Mouse (Mus musculus) liver, postnatal 0 days (tissue): ENCODE results near the gene Cmc1. TPM values are rescaled to one million over a fixed set of nuclear protein-coding genes. Genes with fewer than 3 reads are reported as not detected.

Source experiments
- ATAC-seq: fragments of 200-750 bp; cut with Nextera tagmentation; 2 replicates; pipeline ENCODE4 v1.8.0; 2017; ENCODE audit warnings: mild to moderate bottlenecking, moderate library complexity
- DNase-seq: peaks from one replicate; pipeline ENCODE4 v3.0.0-alpha.2; 2016
- H3K27ac ChIP-seq: fragments of 300-500 bp; sonication (generic); 2 replicates; pipeline ENCODE4 v1.5.1; 2014; ENCODE audit warnings: antibody characterized with exemption, moderate library complexity, mild to moderate bottlenecking, low read depth
- H3K27me3 ChIP-seq: fragments of 300-500 bp; sonication (generic); 2 replicates; pipeline ENCODE4 v1.6.1; 2014; ENCODE audit warnings: low read length, control low read depth, mixed read lengths; ENCODE audit not compliant: insufficient read depth
- H3K36me3 ChIP-seq: fragments of 300-500 bp; sonication (generic); replicated peaks from 2 replicates; pipeline ENCODE4 v1.6.1; 2014; ENCODE audit warnings: mild to moderate bottlenecking, control low read depth, low read length, moderate library complexity, mixed read lengths; ENCODE audit not compliant: insufficient read depth
- H3K4me1 ChIP-seq: fragments of 300-500 bp; sonication (generic); 2 replicates; pipeline ENCODE4 v1.6.1; 2014; ENCODE audit warnings: antibody characterized with exemption, mild to moderate bottlenecking, control low read depth; ENCODE audit not compliant: insufficient read depth
- H3K4me2 ChIP-seq: fragments of 300-500 bp; sonication (generic); 2 replicates; pipeline ENCODE4 v1.6.1; 2014; ENCODE audit warnings: low read depth, mild to moderate bottlenecking, low read length, moderate library complexity, mixed read lengths
- H3K4me3 ChIP-seq: fragments of 300-500 bp; sonication (generic); 2 replicates; pipeline ENCODE4 v1.5.1; 2014; ENCODE audit warnings: low read depth, low read length
- H3K9ac ChIP-seq: fragments of 300-500 bp; sonication (generic); replicated peaks from 2 replicates; pipeline ENCODE4 v1.6.1; 2014; ENCODE audit warnings: mild to moderate bottlenecking, moderate library complexity
- H3K9me3 ChIP-seq: fragments of 300-500 bp; sonication (generic); 2 replicates; pipeline ENCODE4 v1.6.1; 2016; ENCODE audit warnings: mild to moderate bottlenecking, control low read depth, low read length, mixed read lengths
- CTCF ChIP-seq: sonication (generic); IDR thresholded peaks from 2 replicates; pipeline ENCODE4 v1.5.1; 2016; ENCODE audit warnings: antibody characterized with exemption, low read depth
- EP300 ChIP-seq: IDR thresholded peaks from 2 replicates; pipeline ENCODE4 v1.6.1; 2016; ENCODE audit warnings: antibody characterized with exemption, low read depth, mild to moderate bottlenecking
- WGBS: fragments of 180-500 bp; shearing (Covaris S2); extraction: QIAGEN DNeasy Blood & Tissue Kit; methylation state at CpG from one replicate; pipeline ENCODE4 v1.1.7; 2014; ENCODE audit not compliant: insufficient replicate concordance; 5-methylcytosine and 5-hydroxymethylcytosine counted together
- polyA plus RNA-seq: library from polyadenylated mRNA; unstranded; fragments of >200 nt; fragmentation: Nextera tagmentation; extraction: Ambion mirVana; gene quantifications from 2 replicates; pipeline ENCODE4 v1.2.1, GENCODE M21; 2015

Gene Cmc1
- 40.0 and 47.1 TPM in 2 replicates for polyA plus RNA-seq

DNA sequence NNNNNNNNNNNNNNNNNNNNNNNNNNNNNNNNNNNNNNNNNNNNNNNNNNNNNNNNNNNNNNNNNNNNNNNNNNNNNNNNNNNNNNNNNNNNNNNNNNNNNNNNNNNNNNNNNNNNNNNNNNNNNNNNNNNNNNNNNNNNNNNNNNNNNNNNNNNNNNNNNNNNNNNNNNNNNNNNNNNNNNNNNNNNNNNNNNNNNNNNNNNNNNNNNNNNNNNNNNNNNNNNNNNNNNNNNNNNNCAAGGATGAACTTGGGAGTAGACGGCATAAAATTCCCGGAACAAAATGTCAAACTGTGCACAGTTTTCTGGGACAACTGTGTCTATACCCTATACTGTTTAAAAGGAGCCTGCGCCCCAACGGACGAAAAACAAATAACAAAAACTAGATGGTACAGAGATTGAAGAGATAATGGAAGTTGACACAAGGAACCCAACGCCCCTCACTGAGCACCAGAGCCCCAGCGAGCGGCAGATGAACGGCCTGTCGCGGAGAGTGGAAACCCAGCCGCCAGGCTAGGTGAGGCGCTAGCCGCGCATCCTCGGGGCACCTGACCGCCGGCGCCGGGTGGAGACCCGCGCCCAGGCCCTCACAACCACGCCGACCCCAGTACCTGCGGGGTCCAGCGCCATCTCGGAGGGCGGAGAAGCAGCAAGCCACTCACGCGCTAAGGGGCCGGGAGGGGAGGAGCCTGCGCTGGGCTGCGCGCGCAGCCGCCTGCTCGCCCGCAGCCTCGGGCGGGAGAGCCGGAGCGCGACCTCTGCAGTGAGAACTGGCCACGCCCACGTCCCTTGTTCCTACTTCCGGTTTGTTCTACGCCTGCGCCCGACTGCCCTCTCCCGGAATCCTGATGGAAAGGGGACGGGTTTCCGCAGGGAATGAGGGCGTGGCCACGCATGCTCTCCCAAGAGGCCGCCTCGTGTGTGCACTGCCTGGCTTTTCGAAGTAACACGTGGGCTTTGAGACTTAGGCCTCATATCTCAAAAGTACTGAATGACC is at the start of gene Cmc1:
Gene Cmc1, minus strand, starts transcription at position 771 of the 996 bp plus-strand sequence.
- DNase-seq (peak; percentile 97), ATAC-seq (peak; percentile 98)
- Histone ChIP-seq H3K9ac (peak within 1 kb of the TSS; percentile 84), H3K27me3 (no peaks in the 10 kb centered on the region), H3K36me3 (no peaks in the 10 kb centered on the region), H3K4me2 (peak within 1 kb of the TSS; percentile 86), H3K4me3 (peak within 1 kb of the TSS; percentile 92), H3K4me1 (peaks cover 13% of the 10 kb centered on the region), H3K27ac (peak within 1 kb of the TSS; percentile 79), H3K9me3 (0 out of 2 replicates have a peak, but pooled peaks cover 3% of the 10 kb centered on the region)
- WGBS, result 1% methylated on average over 40 of the region's 58 CpGs
- TF ChIP-seq CTCF (peak; percentile 36; the same call in 1 of the 2 replicates), EP300 (no peak)

- no peaks in the 10 kb centered on the region for H3K36me3 ChIP-seq
- H3K9me3 ChIP-seq, result no peaks in the 10 kb centered on the region
- H3K4me1 ChIP-seq, result no peaks in the 10 kb centered on the region
- WGBS, result 91% methylated on average over 1 of the region's 1 CpGs
- ATAC-seq, result no peak
- H3K27ac ChIP-seq, result no peak overlapping the region
- no peaks in the 10 kb centered on the region for H3K27me3 ChIP-seq
- no peak overlapping the region for H3K4me3 ChIP-seq
- DNase-seq, result no peak
- TF ChIP-seq EP300 (no peak), CTCF (no peak)
- H3K9ac ChIP-seq, result no peak overlapping the region
- no peak overlapping the region for H3K4me2 ChIP-seq
These were observed 48.6 kb upstream of the Cmc1 start for GRCm38 (mm10) chr9:118198557-118198956.

GRCm38 (mm10) chr9:118196661-118197390 is 46.8 kb upstream of the Cmc1 start:
- 75% methylated on average over 9 of the region's 9 CpGs for WGBS
- H3K27ac ChIP-seq, result no peak overlapping the region
- no peaks in the 10 kb centered on the region for H3K27me3 ChIP-seq
- TF ChIP-seq EP300 (no peak), CTCF (no peak)
- H3K9ac ChIP-seq, result no peak overlapping the region
- H3K9me3 ChIP-seq, result no peaks in the 10 kb centered on the region
- DNase-seq (no peak), ATAC-seq (no peak)
- H3K36me3 ChIP-seq, result no peaks in the 10 kb centered on the region
- no peaks in the 10 kb centered on the region for H3K4me1 ChIP-seq
- H3K4me2 ChIP-seq, result no peak overlapping the region
- H3K4me3 ChIP-seq, result no peak overlapping the region

GRCm38 (mm10) chr9:118193263-118193662 is 43.3 kb upstream of the Cmc1 start:
- Histone ChIP-seq H3K4me3 (no peak overlapping the region), H3K9me3 (no peaks in the 10 kb centered on the region), H3K27me3 (no peaks in the 10 kb centered on the region), H3K4me2 (no peak overlapping the region), H3K36me3 (no peaks in the 10 kb centered on the region), H3K9ac (no peak overlapping the region), H3K27ac (no peak overlapping the region), H3K4me1 (no peaks in the 10 kb centered on the region)
- ATAC-seq, result no peak
- DNase-seq, result no peak
- TF ChIP-seq CTCF (no peak), EP300 (no peak)
- WGBS, result 68% methylated on average over 1 of the region's 1 CpGs

GRCm38 (mm10) chr9:118191276-118191675 is 41.3 kb upstream of the Cmc1 start:
- TF ChIP-seq CTCF, result no peak
- no peak for TF ChIP-seq EP300
- Histone ChIP-seq H3K4me3 (no peak overlapping the region), H3K36me3 (no peaks in the 10 kb centered on the region), H3K27me3 (no peaks in the 10 kb centered on the region), H3K9me3 (no peaks in the 10 kb centered on the region), H3K9ac (no peak overlapping the region), H3K4me1 (no peaks in the 10 kb centered on the region), H3K27ac (no peak overlapping the region), H3K4me2 (no peak overlapping the region)
- no peak for DNase-seq
- no peak for ATAC-seq
- 75% methylated on average over 10 of the region's 10 CpGs for WGBS

- Histone ChIP-seq H3K27me3 (no peaks in the 10 kb centered on the region), H3K4me1 (no peaks in the 10 kb centered on the region), H3K27ac (no peak overlapping the region), H3K4me2 (no peak overlapping the region), H3K36me3 (no peaks in the 10 kb centered on the region), H3K9ac (no peak overlapping the region), H3K4me3 (no peak overlapping the region), H3K9me3 (no peaks in the 10 kb centered on the region)
- ATAC-seq (no peak), DNase-seq (no peak)
- 85% methylated on average over 6 of the region's 6 CpGs for WGBS
- TF ChIP-seq CTCF (peak; percentile 13; the same call in 1 of the 2 replicates), EP300 (no peak)
These were observed 38.4 kb upstream of the Cmc1 start for GRCm38 (mm10) chr9:118188374-118188773.
